ENCODE assay signal across 28 mouse cellular contexts in the genomic region with DNA sequence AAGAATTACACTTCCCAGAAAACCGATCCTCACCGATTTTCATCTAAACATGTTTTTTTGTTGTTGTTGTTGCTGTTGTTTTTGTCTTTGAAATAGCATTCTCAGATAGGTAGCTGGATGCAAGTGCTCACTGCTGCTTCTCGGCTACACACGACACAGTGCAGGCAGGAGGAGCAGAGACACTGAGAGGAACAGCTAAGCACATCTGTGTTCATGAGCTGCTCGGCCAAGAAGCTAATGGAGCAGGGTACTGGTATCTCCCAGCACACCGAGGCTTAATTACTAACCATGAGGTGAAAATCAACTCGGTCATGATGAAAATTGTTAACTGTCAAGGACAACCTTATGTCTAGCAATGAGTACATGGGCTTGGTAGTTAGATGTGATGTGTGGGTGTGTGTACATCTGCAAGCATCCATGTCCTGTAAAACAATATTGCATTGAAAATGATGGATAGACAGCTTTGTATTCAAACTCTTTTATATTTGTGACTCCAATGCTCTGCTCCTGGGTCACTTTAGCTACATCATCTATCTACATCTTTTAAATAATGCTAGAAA.
DNase-seq lines count a peak whose midpoint lies in the region; ATAC-seq lines count a peak whose summit lies in the region.
"Had no signal": no experiment of that assay in that cellular context is flagged by ENCODE, and none has a peak within 500 bp of the region (broad histone marks: within the 10 kb centered on the region; RNA-seq: fewer than 3 reads in every experiment).

No protein-coding gene starts in this region.

- no peak overlapping the region for H3K4me2 ChIP-seq in midbrain, embryonic 12.5 days (replicated peaks)
- H3K4me2 ChIP-seq in midbrain, embryonic 16.5 days (ENCODE audit: low read length), result no peak overlapping the region
- no peak overlapping the region for H3K4me2 ChIP-seq in hindbrain, embryonic 14.5 days (replicated peaks)
- H3K4me2 ChIP-seq in neural tube, embryonic 14.5 days (ENCODE audit: low read depth, low read length), result no peak overlapping the region
- H3K4me2 ChIP-seq: heart, embryonic 15.5 days; limb, embryonic 12.5 days; liver, embryonic 15.5 days; lung, embryonic 14.5 days had no signal

- 77% methylated on average over 7 of the region's 7 CpGs for WGBS in midbrain, embryonic 12.5 days
- 63% methylated on average over 7 of the region's 7 CpGs for WGBS in midbrain, embryonic 16.5 days
- WGBS in hindbrain, embryonic 14.5 days, result 55% methylated on average over 7 of the region's 7 CpGs
- 55% methylated on average over 7 of the region's 7 CpGs for WGBS in neural tube, embryonic 14.5 days
- WGBS in heart, embryonic 10.5 days, result 76% methylated on average over 7 of the region's 7 CpGs

- H3K36me3 ChIP-seq in midbrain, embryonic 12.5 days, result no peaks in the 10 kb centered on the region
- no peaks in the 10 kb centered on the region for H3K36me3 ChIP-seq in midbrain, embryonic 16.5 days (ENCODE audit: control insufficient read depth, insufficient read depth, low read length)
- H3K36me3 ChIP-seq in hindbrain, embryonic 14.5 days (replicated peaks; ENCODE audit: control insufficient read depth, insufficient read depth), result no peaks in the 10 kb centered on the region
- H3K36me3 ChIP-seq in neural tube, embryonic 14.5 days (ENCODE audit: control insufficient read depth, insufficient read depth, low read length), result no peaks in the 10 kb centered on the region
- H3K36me3 ChIP-seq in heart, embryonic 10.5 days, result no peaks in the 10 kb centered on the region
- H3K36me3 ChIP-seq: heart, embryonic 15.5 days; limb, embryonic 12.5 days; liver, embryonic 15.5 days had no signal

- no peak overlapping the region for H3K27ac ChIP-seq in midbrain, embryonic 12.5 days (replicated peaks)
- no peak overlapping the region for H3K27ac ChIP-seq in midbrain, embryonic 16.5 days (ENCODE audit: low read length)
- H3K27ac ChIP-seq in hindbrain, embryonic 14.5 days, result no peak overlapping the region
- no peak overlapping the region for H3K27ac ChIP-seq in neural tube, embryonic 14.5 days (ENCODE audit: low read depth, low read length)
- no peak overlapping the region for H3K27ac ChIP-seq in heart, embryonic 10.5 days
- H3K27ac ChIP-seq: gastrocnemius, adult 2 months; heart, embryonic 15.5 days; limb, embryonic 12.5 days; liver, embryonic 15.5 days had no signal

- H3K27me3 ChIP-seq in midbrain, embryonic 12.5 days, result no peaks in the 10 kb centered on the region
- H3K27me3 ChIP-seq in midbrain, embryonic 16.5 days (ENCODE audit: control insufficient read depth, insufficient read depth, low read depth, low read length), result no peaks in the 10 kb centered on the region
- no peaks in the 10 kb centered on the region for H3K27me3 ChIP-seq in hindbrain, embryonic 14.5 days (ENCODE audit: control insufficient read depth, insufficient read depth, low read length)
- no peaks in the 10 kb centered on the region for H3K27me3 ChIP-seq in neural tube, embryonic 14.5 days (ENCODE audit: control insufficient read depth, insufficient read depth, low read length)
- no peaks in the 10 kb centered on the region for H3K27me3 ChIP-seq in heart, embryonic 10.5 days (ENCODE audit: insufficient read depth, poor library complexity, severe bottlenecking)
- H3K27me3 ChIP-seq: CH12.LX; heart, embryonic 15.5 days; liver, embryonic 15.5 days had no signal

- peak; percentile 8 to 14 for DNase-seq in cerebellum, postnatal 10 days
- no peak for DNase-seq in cerebellum, adult 8-10 months
- DNase-seq in hindbrain, embryonic 14.5 days (ENCODE audit: low spot score), result peak; percentile 29
- no peak for DNase-seq in gastrocnemius, postnatal 4 days (ENCODE audit: low spot score in 2 of 2)
- DNase-seq in heart, embryonic 10.5 days (ENCODE audit: low spot score), result no peak
- DNase-seq: adrenal gland, adult 2 months; adrenal gland, postnatal 36 days; cerebellum, adult 2 months; cerebellum, postnatal 36 days; gastrocnemius, adult 2 months; gastrocnemius, postnatal 36 days; kidney, adult 9 months; kidney, postnatal 10 days; layer of hippocampus, adult 9-11 months; lung, embryonic 14.5 days; lung, postnatal 14 days; thymus, adult 2 months; thymus, postnatal 36 days had no signal

- no peak overlapping the region for H3K9ac ChIP-seq in midbrain, embryonic 12.5 days (replicated peaks)
- H3K9ac ChIP-seq in midbrain, embryonic 16.5 days (ENCODE audit: low read depth, low read length), result no peak overlapping the region
- no peak overlapping the region for H3K9ac ChIP-seq in hindbrain, embryonic 14.5 days
- H3K9ac ChIP-seq in neural tube, embryonic 14.5 days (replicated peaks; ENCODE audit: low read depth, low read length), result no peak overlapping the region
- H3K9ac ChIP-seq: heart, embryonic 15.5 days; limb, embryonic 12.5 days; liver, embryonic 15.5 days; lung, embryonic 14.5 days had no signal

- no peak overlapping the region for H3K4me3 ChIP-seq in midbrain, embryonic 12.5 days
- no peak overlapping the region for H3K4me3 ChIP-seq in midbrain, embryonic 16.5 days (ENCODE audit: low read depth, low read length)
- H3K4me3 ChIP-seq in hindbrain, embryonic 14.5 days (replicated peaks; ENCODE audit: low read length), result no peak overlapping the region
- no peak overlapping the region for H3K4me3 ChIP-seq in neural tube, embryonic 14.5 days (ENCODE audit: low read depth, low read length)
- no peak overlapping the region for H3K4me3 ChIP-seq in heart, embryonic 10.5 days
- H3K4me3 ChIP-seq: gastrocnemius, adult 2 months; heart, embryonic 15.5 days; limb, embryonic 12.5 days; liver, embryonic 15.5 days had no signal

- no peaks in the 10 kb centered on the region for H3K9me3 ChIP-seq in midbrain, embryonic 12.5 days
- H3K9me3 ChIP-seq in midbrain, embryonic 16.5 days (replicated peaks; ENCODE audit: control insufficient read depth, low read length, poor library complexity, severe bottlenecking), result no peaks in the 10 kb centered on the region
- H3K9me3 ChIP-seq in hindbrain, embryonic 14.5 days (ENCODE audit: control insufficient read depth, low read length), result no peaks in the 10 kb centered on the region
- H3K9me3 ChIP-seq in neural tube, embryonic 14.5 days (ENCODE audit: control insufficient read depth, low read length), result no peaks in the 10 kb centered on the region
- H3K9me3 ChIP-seq in heart, embryonic 10.5 days, result no peaks in the 10 kb centered on the region
- H3K9me3 ChIP-seq: heart, embryonic 15.5 days; limb, embryonic 12.5 days; liver, embryonic 15.5 days had no signal

- peaks cover 7% of the 10 kb centered on the region for H3K4me1 ChIP-seq in midbrain, embryonic 12.5 days
- peaks cover 7% of the 10 kb centered on the region for H3K4me1 ChIP-seq in midbrain, embryonic 16.5 days (ENCODE audit: control insufficient read depth, insufficient read depth, low read length)
- peaks cover 12% of the 10 kb centered on the region; the same call in 1 of the 2 replicates for H3K4me1 ChIP-seq in hindbrain, embryonic 14.5 days (replicated peaks; ENCODE audit: control insufficient read depth, insufficient read depth, low read length)
- 0 out of 2 replicates have a peak, but pooled peaks cover 2% of the 10 kb centered on the region for H3K4me1 ChIP-seq in neural tube, embryonic 14.5 days (ENCODE audit: control insufficient read depth, insufficient read depth, low read length)
- H3K4me1 ChIP-seq in heart, embryonic 10.5 days, result no peaks in the 10 kb centered on the region
- H3K4me1 ChIP-seq: heart, embryonic 15.5 days; liver, embryonic 15.5 days had no signal

- 0 out of 2 replicates have a peak, but pooled peaks have one; percentile 41 for ATAC-seq in midbrain, embryonic 12.5 days (ENCODE audit: low FRiP score, low read depth)
- ATAC-seq in midbrain, embryonic 16.5 days, result no peak
- ATAC-seq in hindbrain, embryonic 14.5 days (ENCODE audit: low FRiP score), result peak; percentile 65; the same call in 1 of the 2 replicates
- peak; percentile 83 for ATAC-seq in neural tube, embryonic 14.5 days (ENCODE audit: low read depth)
- ATAC-seq: activated CD4-positive, CD25-positive, alpha-beta regulatory T cell, adult 4 months; forebrain, embryonic 14.5 days; intestine, postnatal 0 days had no signal

Comparison
In these comparisons a context has a peak if more than half of its experiments do, and no peak if none do; other contexts are left out.
1. DNase-seq: peak in cerebellum, postnatal 10 days (2 of 2) and hindbrain, embryonic 14.5 days (single experiment); none in cerebellum, adult 8-10 months (single experiment), gastrocnemius, postnatal 4 days (0 of 2) and heart, embryonic 10.5 days (single experiment).